Mouse (Mus musculus) ES-E14 (cell line): Measurements from ENCODE around the gene Sesn3. TPM values are rescaled to one million over a fixed set of nuclear protein-coding genes. Genes with fewer than 3 reads are reported as not detected.

Experiments used
- DNase-seq: peaks from one replicate; pipeline ENCODE4 v3.0.0-alpha.2; 2013; ENCODE audit warnings: low read depth, low spot score
- H3K27ac ChIP-seq: 2 replicates; pipeline ENCODE4 v1.5.1; 2012; ENCODE audit warnings: low read depth, mild to moderate bottlenecking, low read length, moderate library complexity, mixed read lengths; ENCODE audit not compliant: poor library complexity, insufficient read depth, severe bottlenecking
- H3K36me3 ChIP-seq: 2 replicates; pipeline ENCODE4 v1.6.1; 2012; ENCODE audit warnings: mild to moderate bottlenecking, low read length, moderate library complexity, mixed read lengths; ENCODE audit not compliant: control insufficient read depth, poor library complexity, insufficient read depth, severe bottlenecking
- H3K4me1 ChIP-seq, 2 experiments: fragments of 150-350 bp in 1 of 2; sonication (generic) in 1 of 2; 2 replicates each; pipeline ENCODE4 v1.6.1; 2012; ENCODE audit warnings: low read length in 2 of 2, mild to moderate bottlenecking in 1 of 2, mixed read lengths in 1 of 2; ENCODE audit not compliant: control insufficient read depth in 2 of 2, insufficient read depth in 2 of 2, poor library complexity in 1 of 2
- H3K4me3 ChIP-seq, 2 experiments: fragments of 150-350 bp in 1 of 2; sonication (generic) in 1 of 2; 2 replicates each; pipeline ENCODE4 v1.5.1; 2012; ENCODE audit warnings: low read length in 2 of 2, low read depth in 1 of 2, mild to moderate bottlenecking in 1 of 2, mixed read lengths in 1 of 2; ENCODE audit not compliant: insufficient read depth in 1 of 2, poor library complexity in 1 of 2, severe bottlenecking in 1 of 2
- H3K9ac ChIP-seq: 2 replicates; pipeline ENCODE4 v1.6.1; 2012; ENCODE audit warnings: low read depth, mild to moderate bottlenecking, low read length, mixed read lengths; ENCODE audit not compliant: poor library complexity, insufficient read depth, severe bottlenecking
- H3K9me3 ChIP-seq: fragments of 150-350 bp; sonication (generic); 2 replicates; pipeline ENCODE4 v1.6.1; 2012; ENCODE audit warnings: low read depth, mild to moderate bottlenecking, low read length; ENCODE audit not compliant: control insufficient read depth, insufficient read depth
- CHD2 ChIP-seq: IDR thresholded peaks from 2 replicates; pipeline ENCODE4 v1.6.1; 2014; ENCODE audit warnings: mild to moderate bottlenecking, low read depth, low read length, inconsistent platforms
- HCFC1 ChIP-seq: IDR thresholded peaks from 2 replicates; pipeline ENCODE4 v1.6.1; 2012; ENCODE audit warnings: low read length, inconsistent platforms, borderline replicate concordance; ENCODE audit not compliant: insufficient read depth
- MAFK ChIP-seq: IDR thresholded peaks from 2 replicates; pipeline ENCODE4 v1.6.1; 2014; ENCODE audit warnings: mild to moderate bottlenecking, low read depth, low read length, inconsistent platforms; ENCODE audit not compliant: insufficient read depth
- ZC3H11A ChIP-seq: IDR thresholded peaks from 2 replicates; pipeline ENCODE4 v1.6.1; 2012; ENCODE audit warnings: low read depth, mild to moderate bottlenecking, inconsistent platforms, low read length, borderline replicate concordance
- ZNF384 ChIP-seq: IDR thresholded peaks from 2 replicates; pipeline ENCODE4 v1.6.1; 2012; ENCODE audit warnings: low read depth, low read length, inconsistent platforms
- in situ Hi-C, 2 experiments: fragments of 600-800 bp; cut with MboI; formaldehyde crosslinking; loops; one replicate each; pipeline ENCODE4 v1.15.1; 2025; ENCODE audit warnings: low sequenced_read_pairs in 2 of 2, inconsistent platforms in 1 of 2; ENCODE audit not compliant: unreplicated experiment in 2 of 2
- total RNA-seq: library from RNA; depleted of rRNA; stranded (reverse); fragments of 300-350 nt; gene quantifications from 2 replicates; pipeline ENCODE4 v1.2.3, GENCODE M21; 2012

The Sesn3 gene
- total RNA-seq, 1 experiment, result 7.1 TPM

- Histone ChIP-seq H3K9me3 (no peaks in the 10 kb centered on the region), H3K4me1 (peaks cover 0 to 6% of the 10 kb centered on the region in 2 experiments; a peak in 1 of 4 replicates)
- in situ Hi-C loops, result no loop called here
Observed at GRCm38 (mm10) chr9:14352337-14352736, 77.5 kb downstream of the Sesn3 start.

GRCm38 (mm10) chr9:14354852-14355251 lies 80.0 kb downstream of the Sesn3 start:
- H3K36me3 ChIP-seq, result no peaks in the 10 kb centered on the region
- H3K9ac ChIP-seq, result no peak overlapping the region
- H3K9me3 ChIP-seq, result no peaks in the 10 kb centered on the region
- no peak overlapping the region for H3K27ac ChIP-seq
- no peak overlapping the region for H3K4me3 ChIP-seq
- DNase-seq, result no peak
- TF ChIP-seq HCFC1 (no peak), MAFK (no peak), ZNF384 (no peak), CHD2 (no peak), ZC3H11A (no peak)
- peaks cover 0 to 6% of the 10 kb centered on the region in 2 experiments; a peak in 1 of 4 replicates for H3K4me1 ChIP-seq
- in situ Hi-C loops, result no loop called here

More at GRCm38 (mm10) chr9:14352337-14352736, 77.5 kb downstream of the Sesn3 start:
- H3K9ac ChIP-seq, result no peak overlapping the region
- no peak overlapping the region for H3K4me3 ChIP-seq
- no peak overlapping the region for H3K27ac ChIP-seq
- no peaks in the 10 kb centered on the region for H3K36me3 ChIP-seq
- TF ChIP-seq ZC3H11A (no peak), HCFC1 (no peak), CHD2 (no peak), ZNF384 (no peak), MAFK (no peak)
- DNase-seq, result no peak

GRCm38 (mm10) chr9:14357033-14357432 lies 82.2 kb downstream of the Sesn3 start:
- H3K4me3 ChIP-seq, result no peak overlapping the region
- H3K9me3 ChIP-seq, result no peaks in the 10 kb centered on the region
- no peak for DNase-seq
- no peak for TF ChIP-seq HCFC1
- no peak for TF ChIP-seq CHD2
- no peak for TF ChIP-seq ZC3H11A
- TF ChIP-seq MAFK, result no peak
- TF ChIP-seq ZNF384, result no peak
- in situ Hi-C loops, result no loop called here
- no peaks in the 10 kb centered on the region for H3K36me3 ChIP-seq
- no peak overlapping the region for H3K9ac ChIP-seq
- no peak overlapping the region for H3K27ac ChIP-seq
- peaks cover 0 to 6% of the 10 kb centered on the region in 2 experiments; a peak in 1 of 4 replicates for H3K4me1 ChIP-seq

- Histone ChIP-seq H3K4me3 (no peak overlapping the region), H3K36me3 (no peaks in the 10 kb centered on the region), H3K4me1 (peaks cover 7 to 12% of the 10 kb centered on the region in 2 experiments; a peak in 2 of 4 replicates), H3K27ac (no peak overlapping the region), H3K9ac (no peak overlapping the region), H3K9me3 (no peaks in the 10 kb centered on the region)
- DNase-seq, result no peak
- no peak for TF ChIP-seq ZNF384
- in situ Hi-C loops, result no loop called here
Observed at GRCm38 (mm10) chr9:14362068-14362768, 87.4 kb downstream of the Sesn3 start.

- no peak overlapping the region for H3K9ac ChIP-seq
- no peak overlapping the region for H3K4me3 ChIP-seq
- H3K9me3 ChIP-seq, result no peaks in the 10 kb centered on the region
- in situ Hi-C loops, result no loop called here
- DNase-seq, result peak; percentile 42
- H3K4me1 ChIP-seq, result peaks cover 7 to 12% of the 10 kb centered on the region in 2 experiments; a peak in 2 of 4 replicates
- no peaks in the 10 kb centered on the region for H3K36me3 ChIP-seq
- TF ChIP-seq HCFC1 (no peak), ZNF384 (no peak), ZC3H11A (no peak), MAFK (no peak), CHD2 (no peak)
- no peak overlapping the region for H3K27ac ChIP-seq
Observed at GRCm38 (mm10) chr9:14363540-14363939, 88.7 kb downstream of the Sesn3 start.
